ENCODE assay signal across 12 mouse cellular contexts in genomic region chr4:55280706-55281105, GRCm38 (mm10).
DNase-seq lines count a peak whose midpoint lies in the region; ATAC-seq and TF ChIP-seq lines count a peak whose summit lies in the region.
"Had no signal": no experiment of that assay in that cellular context is flagged by ENCODE, and none has a peak within 500 bp of the region (broad histone marks: within the 10 kb centered on the region; RNA-seq: fewer than 3 reads in every experiment).

No protein-coding gene starts in this region.

- no peak overlapping the region for H3K27ac ChIP-seq in left cerebral cortex, adult 2 months
- H3K27ac ChIP-seq: embryonic facial prominence, embryonic 10.5 days; forebrain, embryonic 15.5 days; macrophage had no signal

- ATAC-seq in CD4-positive, CD25-positive, alpha-beta regulatory T cell, adult 4 months, result peak; percentile 49
- ATAC-seq: forebrain, embryonic 15.5 days had no signal

- no peak overlapping the region for H3K4me3 ChIP-seq in left cerebral cortex, adult 2 months
- H3K4me3 ChIP-seq: embryonic facial prominence, embryonic 10.5 days; forebrain, embryonic 15.5 days had no signal

- intact Hi-C loops in left cerebral cortex, adult 2 months (cut with DNase I), result no loop called here
- intact Hi-C loops in left cerebral cortex, postnatal 25 days (cut with DNase I), result no loop called here

- peak; percentile 40 for TF ChIP-seq CTCF in left cerebral cortex, adult 2 months (IDR thresholded peaks at IDR 0.05)

- no peak for DNase-seq in left cerebral cortex, adult 2 months (ENCODE audit: extremely low spot score in 1 of 2, low spot score in 2 of 2)
- DNase-seq in left cerebral cortex, postnatal 25 days (ENCODE audit: low spot score in 2 of 2), result no peak
- peak; percentile 39 for DNase-seq in NIH3T3 (ENCODE audit: low read depth)
- peak; percentile 56 for DNase-seq in naive thymus-derived CD4-positive, alpha-beta T cell, adult 2 months (ENCODE audit: low read depth)
- no peak for DNase-seq in right cerebral cortex, postnatal 4 days
- no peak for DNase-seq in left cerebral cortex, adult 9 months (ENCODE audit: low spot score in 2 of 2)
- DNase-seq: adrenal gland, adult 2 months; cerebellum, adult 11 months had no signal

Comparison
In these comparisons a context has a peak if more than half of its experiments do, and no peak if none do; other contexts are left out.
1. DNase-seq: peak in NIH3T3 (single experiment) and naive thymus-derived CD4-positive, alpha-beta T cell, adult 2 months (single experiment); none in left cerebral cortex, adult 2 months (0 of 2), left cerebral cortex, postnatal 25 days (0 of 2), right cerebral cortex, postnatal 4 days (single experiment) and left cerebral cortex, adult 9 months (0 of 2).